Mouse (Mus musculus) G1E (cell line): ENCODE measurements around the gene Gnao1.

Experiments used
- CTCF ChIP-seq: IDR thresholded peaks from 2 replicates; pipeline ENCODE4 v1.5.1; 2012; ENCODE audit warnings: low read depth, low read length, inconsistent platforms, mixed read lengths
- GATA1 ChIP-seq: IDR thresholded peaks from 2 replicates; pipeline ENCODE4 v1.6.1; 2012; ENCODE audit warnings: borderline replicate concordance, low read length, inconsistent platforms, mixed read lengths
- GATA2 ChIP-seq: IDR thresholded peaks from 2 replicates; pipeline ENCODE4 v1.6.1; 2012; ENCODE audit warnings: low read depth, low read length, inconsistent platforms, borderline replicate concordance
- POLR2AphosphoS5 ChIP-seq: IDR thresholded peaks from 2 replicates; pipeline ENCODE4 v1.6.1; 2012; ENCODE audit warnings: low read depth, low read length, inconsistent platforms; ENCODE audit not compliant: insufficient replicate concordance
- TAL1 ChIP-seq: conservative IDR thresholded peaks from 2 replicates; pipeline ENCODE4 v1.6.1; 2012; ENCODE audit warnings: low read depth, low read length, inconsistent platforms, mixed read lengths

DNA sequence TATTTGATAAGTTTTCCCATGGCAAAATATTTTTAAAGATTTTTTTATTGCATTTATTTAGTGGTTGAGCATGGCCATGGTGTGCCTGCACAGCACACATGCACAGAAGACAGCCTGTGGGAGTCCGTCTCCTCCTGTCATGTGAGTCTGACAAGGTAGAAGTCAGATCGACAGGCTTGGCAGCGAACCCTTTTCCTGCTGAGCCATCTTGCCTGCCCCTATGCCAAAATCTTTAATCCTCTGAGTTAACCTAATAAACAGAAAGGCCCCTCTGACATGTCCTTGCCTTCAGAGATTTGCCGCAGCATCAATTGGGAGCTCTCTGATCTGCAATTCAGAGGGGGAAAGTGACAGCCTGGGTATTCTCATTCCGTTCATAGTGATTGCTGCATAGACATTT is 26.0 kb downstream of the Gnao1 start:
- TF ChIP-seq CTCF (no peak), TAL1 (no peak), POLR2AphosphoS5 (no peak), GATA1 (no peak), GATA2 (no peak)
